In the genomic region with DNA sequence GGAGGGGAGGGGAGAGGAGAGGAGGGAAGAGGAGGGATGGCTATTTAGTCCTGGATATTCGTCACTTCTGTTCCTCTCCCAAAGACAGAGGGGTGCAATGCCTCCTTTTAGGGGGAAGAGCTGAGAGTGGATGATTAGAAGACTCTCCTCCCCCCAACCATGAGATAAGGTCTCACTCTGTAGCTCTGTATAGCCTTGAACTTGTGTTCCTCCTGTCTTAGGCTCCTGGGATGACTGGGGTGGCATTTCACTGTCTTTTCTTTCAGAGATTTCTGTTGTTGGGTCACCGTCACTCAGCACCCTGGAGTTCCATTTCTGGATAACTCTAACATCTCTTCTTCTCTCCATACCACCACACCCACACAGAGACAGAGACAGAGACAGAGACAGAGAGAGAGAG, we compare ENCODE assay signal across 9 mouse cellular contexts. TPM values are rescaled to one million over a fixed set of nuclear protein-coding genes. Genes with fewer than 3 reads are reported as not detected.
A peak's percentile ranks its signal among the peaks of the same experiment; 100 is the strongest.
DNase-seq lines count a peak whose midpoint lies in the region; ATAC-seq and TF ChIP-seq lines count a peak whose summit lies in the region.
"Had no signal": no experiment of that assay in that cellular context is flagged by ENCODE, and none has a peak within 500 bp of the region (broad histone marks: within the 10 kb centered on the region; RNA-seq: fewer than 3 reads in every experiment).

No protein-coding gene starts in this region.

- intact Hi-C loops in left cerebral cortex, postnatal 14 days (cut with DNase I), result no loop called here

- peaks cover 42% of the 10 kb centered on the region for H3K4me1 ChIP-seq in kidney, adult 2 months (ENCODE audit: control insufficient read depth, insufficient read depth, low read length)
- peaks cover 81% of the 10 kb centered on the region for H3K4me1 ChIP-seq in G1E (ENCODE audit: insufficient read depth, low read depth, low read length)
- peaks cover 18% of the 10 kb centered on the region for H3K4me1 ChIP-seq in forebrain, embryonic 12.5 days
- peaks cover 78% of the 10 kb centered on the region for H3K4me1 ChIP-seq in liver, embryonic 11.5 days (replicated peaks; ENCODE audit: control insufficient read depth, insufficient read depth, low read length)

- peak overlapping the region; percentile 79 for H3K4me2 ChIP-seq in forebrain, embryonic 12.5 days
- peak overlapping the region; percentile 68 for H3K4me2 ChIP-seq in liver, embryonic 11.5 days

- ATAC-seq in G1E (ENCODE audit: extremely low read depth, insufficient number of reproducible peaks, low FRiP score, poor library complexity, severe bottlenecking), result no peak
- ATAC-seq in forebrain, embryonic 12.5 days (ENCODE audit: low FRiP score), result no peak
- ATAC-seq in liver, embryonic 11.5 days (replicated peaks; ENCODE audit: low FRiP score), result no peak

- no peaks in the 10 kb centered on the region; the same call in 1 of the 2 replicates for H3K9me3 ChIP-seq in G1E (replicated peaks)
- H3K9me3 ChIP-seq in forebrain, embryonic 12.5 days, result no peaks in the 10 kb centered on the region
- H3K9me3 ChIP-seq in liver, embryonic 11.5 days (ENCODE audit: control insufficient read depth, low read length), result no peaks in the 10 kb centered on the region

- DNase-seq in kidney, adult 2 months, result no peak
- DNase-seq in kidney, adult 8-10 months, result no peak
- DNase-seq in G1E (ENCODE audit: low spot score), result no peak
- DNase-seq in liver, embryonic 11.5 days (ENCODE audit: low spot score), result no peak
- no peak for DNase-seq in ovary, postnatal 36 days (ENCODE audit: low spot score)
- DNase-seq in right cerebral cortex, postnatal 36 days (ENCODE audit: low spot score in 2 of 2), result no peak
- DNase-seq in left cerebral cortex, postnatal 14 days (ENCODE audit: low spot score in 2 of 2), result no peak
- DNase-seq: lung, adult 2 months had no signal

- no peak for TF ChIP-seq CTCF in kidney, adult 2 months (conservative IDR thresholded peaks at IDR 0.05; ENCODE audit: insufficient read depth, insufficient read length, low read depth, low read length)
- TF ChIP-seq CTCF in G1E (IDR thresholded peaks at IDR 0.05; ENCODE audit: low read depth, low read length), result no peak

- WGBS in kidney, adult 2 months, result 40% methylated on average over 2 of the region's 2 CpGs
- WGBS in forebrain, embryonic 12.5 days, result 42% methylated on average over 2 of the region's 2 CpGs
- WGBS in liver, embryonic 11.5 days, result 24% methylated on average over 2 of the region's 2 CpGs

- no peaks in the 10 kb centered on the region for H3K27me3 ChIP-seq in kidney, adult 2 months (replicated peaks; ENCODE audit: control insufficient read depth, insufficient read depth, low read length)
- H3K27me3 ChIP-seq in G1E (ENCODE audit: insufficient read depth, low read length), result no peaks in the 10 kb centered on the region
- peaks cover 26% of the 10 kb centered on the region for H3K27me3 ChIP-seq in forebrain, embryonic 12.5 days
- H3K27me3 ChIP-seq in liver, embryonic 11.5 days (replicated peaks; ENCODE audit: control insufficient read depth, insufficient read depth, low read length), result no peaks in the 10 kb centered on the region

- peak overlapping the region; percentile 94 for H3K4me3 ChIP-seq in kidney, adult 2 months (ENCODE audit: insufficient read depth, low read depth, low read length)
- peak overlapping the region; percentile 85 for H3K4me3 ChIP-seq in G1E (ENCODE audit: low read depth, low read length)
- peak overlapping the region; percentile 69 for H3K4me3 ChIP-seq in forebrain, embryonic 12.5 days (replicated peaks)
- peak overlapping the region; percentile 95 for H3K4me3 ChIP-seq in liver, embryonic 11.5 days (ENCODE audit: low read depth, low read length)

- peak overlapping the region; percentile 75 for H3K27ac ChIP-seq in kidney, adult 2 months (ENCODE audit: insufficient read depth, low read depth, low read length)
- no peak overlapping the region for H3K27ac ChIP-seq in forebrain, embryonic 12.5 days
- peak overlapping the region; percentile 99 for H3K27ac ChIP-seq in liver, embryonic 11.5 days (ENCODE audit: low read depth, low read length)

- H3K36me3 ChIP-seq in kidney, adult 2 months (ENCODE audit: control insufficient read depth, insufficient read depth, low read length), result no peaks in the 10 kb centered on the region
- peaks cover 43% of the 10 kb centered on the region for H3K36me3 ChIP-seq in G1E (replicated peaks)
- no peaks in the 10 kb centered on the region for H3K36me3 ChIP-seq in forebrain, embryonic 12.5 days (replicated peaks)
- peaks cover 3% of the 10 kb centered on the region for H3K36me3 ChIP-seq in liver, embryonic 11.5 days (ENCODE audit: control insufficient read depth, insufficient read depth, low read length)

- no peak for TF ChIP-seq POLR2A in kidney, adult 2 months (IDR thresholded peaks at IDR 0.05; ENCODE audit: low read depth, low read length)

- H3K9ac ChIP-seq in forebrain, embryonic 12.5 days, result peak overlapping the region; percentile 71; the same call in 1 of the 2 replicates
- H3K9ac ChIP-seq in liver, embryonic 11.5 days (ENCODE audit: low read depth, low read length), result peak overlapping the region; percentile 94

RNA-seq across cellular contexts. Expression of gene Oaf, which starts 1.5 kb away (rescaled TPM):
- polyA plus RNA-seq in kidney, adult 2 months (2012; rRNA removed), result 60.8 and 61.1 TPM in 2 replicates
- 15.2 and 29.5 TPM in 2 replicates for total RNA-seq in G1E (2014; fragmentation: Nextera tagmentation)
- 22.1 and 28.8 TPM in 2 replicates for total RNA-seq in G1E (2017)
- polyA plus RNA-seq in G1E (2012), result 24.2 and 26.9 TPM in 2 replicates
- 21.9 and 25.6 TPM in 2 replicates for polyA plus RNA-seq in forebrain, embryonic 12.5 days (2016; fragmentation: Nextera tagmentation; extraction: Ambion mirVana)
- polyA plus RNA-seq in liver, embryonic 11.5 days (2014; fragmentation: Nextera tagmentation; extraction: Ambion mirVana), result 51.6 and 52.0 TPM in 2 replicates
- 10 to 100 TPM; 13.6 to 14.2 TPM for total RNA-seq in left cerebral cortex, postnatal 14 days (2021)

RNA-seq across cellular contexts. Expression of gene Pou2f3, which starts 28.0 kb away (rescaled TPM):
- 0.14 and 0.22 TPM in 2 replicates for polyA plus RNA-seq in kidney, adult 2 months (2012; rRNA removed)
- total RNA-seq in G1E (2014; fragmentation: Nextera tagmentation) (not detected in 2 replicates), G1E (2017) (0.05 TPM in 1 of 2 replicates, not detected in the other)
- not detected in 2 replicates for polyA plus RNA-seq in G1E (2012)
- not detected in 2 replicates for polyA plus RNA-seq in forebrain, embryonic 12.5 days (2016; fragmentation: Nextera tagmentation; extraction: Ambion mirVana)
- not detected in 2 replicates for polyA plus RNA-seq in liver, embryonic 11.5 days (2014; fragmentation: Nextera tagmentation; extraction: Ambion mirVana)
- total RNA-seq in left cerebral cortex, postnatal 14 days (2021), result not detected
